Mouse (Mus musculus) urinary bladder, postnatal 10 days (tissue): Measurements from ENCODE around the gene Cnih2.

Experiments
- DNase-seq: peaks from one replicate; pipeline ENCODE4 v3.0.0; 2022; ENCODE audit warnings: low spot score

Cnih2 gene

DNA sequence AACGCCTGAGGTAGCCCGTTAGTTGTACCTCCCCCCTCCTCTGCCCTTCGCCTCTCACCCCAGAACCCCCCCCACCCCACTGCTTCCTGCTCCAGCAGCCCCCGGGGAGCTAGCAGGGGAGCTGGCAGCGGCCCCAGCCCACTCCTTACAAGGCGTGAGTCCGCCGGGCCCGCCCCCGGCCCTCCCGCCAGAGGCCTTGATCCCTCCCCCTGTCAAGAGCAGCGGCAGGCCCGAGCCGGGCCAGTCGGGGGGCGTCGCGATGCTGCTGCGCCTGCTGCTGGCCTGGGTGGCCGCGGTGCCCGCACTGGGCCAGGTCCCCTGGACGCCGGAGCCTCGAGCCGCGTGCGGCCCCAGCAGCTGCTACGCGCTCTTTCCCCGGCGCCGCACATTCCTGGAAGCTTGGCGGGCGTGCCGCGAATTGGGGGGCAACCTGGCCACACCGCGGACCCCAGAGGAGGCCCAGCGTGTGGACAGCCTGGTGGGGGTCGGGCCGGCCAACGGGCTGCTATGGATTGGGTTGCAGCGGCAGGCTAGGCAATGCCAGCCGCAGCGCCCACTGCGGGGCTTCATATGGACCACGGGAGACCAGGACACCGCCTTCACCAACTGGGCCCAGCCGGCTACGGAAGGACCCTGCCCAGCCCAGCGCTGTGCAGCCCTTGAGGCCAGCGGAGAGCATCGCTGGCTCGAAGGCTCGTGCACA, 30.3 kb downstream of the Cnih2 start, which contains the start of gene Cd248:
Gene Cd248 (plus strand): TSS at position 212 of the 703 bp plus-strand sequence.
- DNase-seq = no peak

GRCm38 (mm10) chr19:5067040-5067799, 31.1 kb downstream of the Cnih2 start:
- DNase-seq = no peak

- DNase-seq = no peak
These were observed 33.2 kb downstream of the Cnih2 start for GRCm38 (mm10) chr19:5065104-5065503.

GRCm38 (mm10) chr19:5062446-5062845, 35.9 kb downstream of the Cnih2 start:
- DNase-seq = no peak

DNA sequence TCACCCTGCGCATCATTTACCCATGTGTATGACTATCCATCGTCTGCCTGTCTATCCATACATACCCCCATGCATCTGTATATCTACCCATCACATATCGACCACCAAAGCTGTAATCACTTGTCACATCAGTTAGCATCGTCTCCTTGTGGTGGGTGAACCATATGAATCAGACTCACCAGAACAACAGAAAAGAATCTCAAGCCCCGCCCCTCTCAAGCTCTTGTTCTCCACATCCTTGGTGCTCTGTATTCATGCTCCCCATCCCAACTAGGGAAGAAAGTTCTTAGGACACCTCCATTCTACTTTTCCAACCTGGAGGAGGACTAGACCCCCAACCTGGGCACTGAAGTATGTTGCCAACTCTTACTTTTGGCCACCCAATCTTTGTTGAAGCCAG, 36.3 kb downstream of the Cnih2 start:
- DNase-seq = no peak

DNA sequence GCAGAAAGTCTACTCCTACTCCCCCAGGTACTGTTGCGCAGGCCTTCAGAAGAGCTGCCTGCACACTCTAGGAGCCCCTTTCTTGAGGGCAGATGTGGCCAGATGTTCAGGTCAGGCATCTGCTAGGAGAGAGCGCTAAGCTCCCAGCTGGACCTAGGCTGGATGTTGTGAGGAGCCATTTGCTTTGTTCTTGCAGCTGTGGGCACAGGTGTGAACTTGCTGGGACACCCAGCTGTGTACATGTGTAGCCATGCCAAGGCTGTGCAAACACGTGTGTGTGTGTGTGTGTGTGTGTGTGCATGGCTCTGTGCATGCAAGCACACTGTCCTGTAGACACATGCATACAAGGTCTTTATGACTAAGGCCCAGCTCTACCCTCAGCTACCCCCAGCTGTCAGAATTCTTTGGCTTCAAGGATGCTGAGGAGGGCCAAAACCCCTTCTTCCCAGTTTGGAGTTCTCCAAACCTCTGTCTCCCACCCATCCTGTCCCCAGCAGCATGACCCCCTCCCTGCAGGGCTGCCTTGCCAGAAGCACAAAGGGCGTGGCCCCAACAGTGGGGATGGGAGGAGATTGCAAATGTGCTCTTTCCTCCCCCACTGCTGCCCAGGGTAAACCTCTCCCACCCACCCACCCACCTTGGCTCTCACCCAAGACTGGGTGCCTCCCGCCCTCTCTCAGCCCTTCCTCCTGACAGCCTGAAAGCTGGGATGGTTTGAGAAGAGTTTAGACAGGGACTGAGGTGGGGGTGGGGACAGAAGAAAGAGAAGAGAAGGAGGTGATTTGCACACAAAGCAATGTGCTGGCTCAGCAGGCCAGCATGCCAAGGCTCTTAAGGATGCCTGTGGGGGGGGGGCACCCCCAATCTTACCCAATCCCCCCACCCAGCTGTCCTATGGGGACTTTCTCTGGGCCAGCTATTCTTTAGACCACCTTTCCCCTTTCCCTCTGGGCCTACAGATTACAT, 37.7 kb downstream of the Cnih2 start:
- DNase-seq = no peak

GRCm38 (mm10) chr19:5058801-5059771, 39.2 kb downstream of the Cnih2 start:
- DNase-seq = no peak

GRCm38 (mm10) chr19:5057876-5058775, 40.2 kb downstream of the Cnih2 start:
- no peak for DNase-seq

DNA sequence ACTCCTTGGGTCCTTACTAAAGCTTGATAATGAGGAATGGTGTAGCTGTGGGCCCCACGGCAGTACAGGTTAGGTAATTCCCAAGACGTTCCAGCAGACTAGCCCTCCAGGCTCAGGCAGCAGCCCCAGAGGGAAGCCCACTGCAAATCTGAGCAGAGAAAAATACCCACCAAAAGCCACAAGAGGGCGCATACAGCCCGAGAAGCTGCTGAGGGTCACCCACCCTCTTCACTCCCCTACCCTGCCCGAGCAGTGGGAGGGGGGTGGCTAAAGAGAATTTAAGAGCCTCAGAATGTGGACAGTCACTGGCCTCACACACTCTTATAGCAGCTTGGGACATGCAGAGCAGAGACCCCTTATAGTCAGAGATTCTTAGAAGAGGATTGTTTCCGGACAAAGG, 42.1 kb downstream of the Cnih2 start:
- DNase-seq = no peak

GRCm38 (mm10) chr19:5053909-5054308, 44.4 kb downstream of the Cnih2 start:
- no peak for DNase-seq

DNA sequence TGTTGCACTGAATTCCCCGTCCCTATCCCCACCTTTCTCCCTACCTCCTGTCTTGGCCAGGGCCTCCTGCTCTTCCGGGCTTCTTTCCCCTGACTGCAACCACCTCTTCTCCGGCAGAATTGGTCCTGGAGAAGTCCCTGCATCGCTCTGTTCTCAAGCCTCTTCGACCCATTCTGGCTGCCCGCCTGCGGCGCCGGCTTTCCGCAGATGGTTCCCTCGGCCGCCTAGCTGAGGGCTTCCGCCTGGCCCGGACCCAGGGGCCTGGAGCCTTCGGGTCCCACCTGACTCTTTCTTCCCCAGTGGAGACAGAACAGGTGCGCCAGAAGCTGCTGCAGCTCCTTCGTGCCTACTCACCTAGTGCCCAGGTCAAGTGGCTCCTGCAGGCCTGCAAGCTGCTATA, 45.5 kb downstream of the Cnih2 start:
- DNase-seq = no peak

DNA sequence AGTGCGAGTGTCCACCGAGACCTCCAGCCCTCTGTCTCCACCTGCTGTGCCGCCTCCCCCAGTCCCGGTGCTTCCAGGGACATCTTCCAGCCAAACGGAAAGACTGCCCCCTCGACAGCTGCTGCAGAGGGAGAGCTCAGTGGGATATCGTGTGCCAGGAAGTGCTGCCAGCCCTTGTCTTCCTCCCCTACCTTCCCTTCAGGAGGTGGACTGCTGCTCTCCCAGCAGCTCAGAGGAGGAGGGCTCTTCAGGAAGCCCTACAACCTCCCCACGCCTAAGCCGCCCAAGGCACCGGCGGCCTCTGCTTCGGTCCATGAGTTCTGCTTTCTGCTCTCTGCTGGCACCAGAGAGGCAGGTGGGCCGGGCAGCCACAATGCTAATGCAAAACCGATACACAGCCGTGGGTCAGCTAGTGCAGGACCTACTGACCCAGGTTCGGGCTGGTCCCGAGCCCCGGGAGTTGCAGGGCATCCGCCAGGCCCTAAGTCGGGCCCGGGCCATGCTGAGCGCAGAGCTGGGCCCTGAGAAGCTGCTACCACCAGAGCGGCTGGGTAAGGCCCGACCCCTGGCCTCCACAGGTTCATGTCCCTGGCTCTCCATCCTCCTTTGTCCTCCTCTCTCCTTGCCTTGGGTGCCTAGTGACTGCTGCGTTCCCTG, 46.0 kb downstream of the Cnih2 start:
- no peak for DNase-seq

DNA sequence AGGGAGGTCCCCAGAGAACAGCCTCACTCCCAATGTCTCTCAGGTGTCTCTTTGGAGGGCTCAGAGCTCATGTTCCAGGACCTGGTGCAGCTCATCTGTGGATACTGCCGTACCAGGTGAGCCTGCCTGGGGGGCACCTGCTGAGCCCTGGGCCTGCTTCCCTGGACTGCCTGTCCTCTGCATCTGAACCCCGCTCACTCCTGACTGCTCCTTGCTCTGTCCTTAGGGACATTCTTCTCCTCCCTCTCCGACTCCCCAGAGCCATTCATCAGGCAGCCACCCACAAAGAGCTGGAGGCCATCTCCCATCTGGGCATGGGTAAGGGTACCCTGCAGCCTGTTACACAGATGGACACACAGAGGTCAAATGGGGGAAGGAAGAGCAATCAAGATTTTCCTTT, 46.8 kb downstream of the Cnih2 start:
- DNase-seq = no peak

DNA sequence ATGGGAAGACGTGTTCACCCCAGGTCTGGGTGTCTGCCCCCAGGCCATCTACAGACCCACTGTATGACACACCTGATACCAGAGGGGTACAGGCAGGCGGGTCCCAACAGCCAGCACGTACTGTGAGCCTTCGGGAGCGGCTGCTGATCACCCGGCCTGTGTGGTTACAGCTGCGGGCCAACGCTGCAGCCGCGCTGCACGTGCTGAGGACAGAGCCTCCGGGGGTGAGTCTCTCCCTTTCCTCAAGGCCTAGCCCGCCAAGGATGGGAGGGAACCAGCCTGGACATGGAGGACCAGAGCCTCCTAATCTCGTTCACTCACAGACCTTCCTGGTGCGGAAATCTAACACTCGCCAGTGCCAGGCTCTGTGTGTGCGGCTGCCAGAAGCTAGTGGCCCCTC, 47.3 kb downstream of the Cnih2 start:
- DNase-seq = no peak

DNA sequence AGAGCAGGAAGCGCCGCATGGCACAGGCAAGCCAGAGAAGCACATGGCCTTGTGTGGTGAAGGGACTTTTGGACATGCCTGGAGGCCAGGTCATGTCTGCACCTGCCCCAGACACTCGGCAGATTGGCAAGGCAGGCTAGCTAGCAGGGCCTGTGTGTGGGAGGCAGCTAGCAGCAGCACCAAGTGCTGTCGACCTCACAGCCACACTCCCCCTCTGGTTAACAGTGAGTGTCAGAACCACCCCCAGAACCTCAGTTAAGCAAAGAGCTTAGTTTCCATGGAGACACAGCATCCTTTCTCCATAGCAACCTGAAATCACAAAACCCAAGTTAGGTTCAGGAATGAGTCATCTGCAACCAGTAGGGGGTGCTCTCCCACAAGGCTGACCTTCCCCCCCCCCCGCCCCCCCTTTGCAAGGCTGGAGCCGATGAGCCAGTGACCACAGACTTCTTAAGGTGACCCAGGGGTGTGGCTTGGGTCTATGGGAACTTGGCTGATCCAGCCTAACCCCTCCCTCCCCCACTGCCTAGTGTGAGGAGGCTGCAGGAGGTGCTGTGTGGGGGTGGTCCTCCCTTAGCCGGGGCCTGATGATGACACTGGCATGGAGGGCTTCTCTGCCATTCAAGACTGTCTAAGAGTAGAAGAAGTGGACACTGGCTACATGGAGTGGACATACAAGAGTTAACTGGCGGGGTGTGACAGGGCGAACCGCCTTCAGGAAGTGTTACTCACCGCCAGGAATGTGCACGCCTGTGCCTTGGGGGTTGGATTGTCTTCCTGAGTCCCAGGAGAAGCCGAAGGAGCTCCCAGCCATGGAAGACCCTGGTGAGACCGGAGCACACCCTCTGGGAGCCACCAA, 48.0 kb downstream of the Cnih2 start, which contains the start of gene Rin1:
Gene Rin1 (plus strand): TSS at position 435 of the 859 bp plus-strand sequence.
- no peak for DNase-seq

GRCm38 (mm10) chr19:5049325-5049724, 49.0 kb downstream of the Cnih2 start:
- no peak for DNase-seq

DNA sequence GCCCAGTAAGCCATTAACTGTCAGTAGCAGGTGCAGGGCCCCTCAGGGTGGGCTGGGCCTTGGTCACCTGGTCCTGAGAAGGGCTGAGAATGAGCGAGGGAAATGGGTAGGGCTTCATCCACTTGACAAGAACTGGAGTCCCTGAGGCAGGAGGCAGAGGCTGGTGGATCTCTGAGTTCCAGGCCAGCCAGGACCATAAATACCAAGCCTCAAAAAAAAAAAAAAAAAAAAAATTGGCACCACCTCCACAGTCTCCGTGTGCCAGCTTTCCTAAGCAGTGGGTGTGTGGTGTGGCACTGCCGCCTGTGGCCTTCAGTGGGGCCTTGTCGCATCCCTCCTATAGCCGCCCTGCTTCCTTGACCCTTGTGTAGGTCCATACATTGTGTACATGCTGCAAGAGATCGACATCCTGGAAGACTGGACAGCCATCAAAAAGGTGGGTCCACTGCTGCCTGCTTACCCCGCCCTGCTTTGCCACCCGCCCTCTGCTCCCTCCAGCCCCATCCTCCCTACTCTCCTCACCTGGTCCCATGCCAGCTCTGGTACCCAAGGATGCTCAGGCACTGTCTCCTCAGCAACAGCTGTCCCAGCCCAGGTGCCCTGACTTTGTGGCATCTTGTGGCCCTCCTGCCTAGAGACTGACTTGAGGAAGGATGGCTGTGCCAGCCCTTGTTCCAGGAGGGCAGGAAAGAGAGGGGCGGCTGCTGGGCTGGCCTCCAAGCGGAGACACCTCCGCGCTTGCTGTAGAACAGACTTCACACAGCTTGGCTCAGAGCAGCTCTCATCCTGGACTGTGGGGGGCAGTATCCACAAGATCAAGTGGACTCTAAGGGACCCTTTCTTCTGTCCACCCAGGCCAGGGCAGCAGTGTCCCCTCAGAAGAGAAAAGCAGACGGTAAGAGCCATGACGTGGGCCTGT, 49.9 kb downstream of the Cnih2 start:
- DNase-seq = no peak
